Mouse (Mus musculus) right cerebral cortex, postnatal 10 days (tissue): ENCODE measurements around the gene Larp7.
A peak's percentile ranks its signal among the peaks of the same experiment; 100 is the strongest.

Experiments used
- DNase-seq, 2 experiments: peaks; one replicate each; pipeline ENCODE4 v3.0.0; 2021; ENCODE audit warnings: low spot score in 2 of 2

Gene Larp7

DNA sequence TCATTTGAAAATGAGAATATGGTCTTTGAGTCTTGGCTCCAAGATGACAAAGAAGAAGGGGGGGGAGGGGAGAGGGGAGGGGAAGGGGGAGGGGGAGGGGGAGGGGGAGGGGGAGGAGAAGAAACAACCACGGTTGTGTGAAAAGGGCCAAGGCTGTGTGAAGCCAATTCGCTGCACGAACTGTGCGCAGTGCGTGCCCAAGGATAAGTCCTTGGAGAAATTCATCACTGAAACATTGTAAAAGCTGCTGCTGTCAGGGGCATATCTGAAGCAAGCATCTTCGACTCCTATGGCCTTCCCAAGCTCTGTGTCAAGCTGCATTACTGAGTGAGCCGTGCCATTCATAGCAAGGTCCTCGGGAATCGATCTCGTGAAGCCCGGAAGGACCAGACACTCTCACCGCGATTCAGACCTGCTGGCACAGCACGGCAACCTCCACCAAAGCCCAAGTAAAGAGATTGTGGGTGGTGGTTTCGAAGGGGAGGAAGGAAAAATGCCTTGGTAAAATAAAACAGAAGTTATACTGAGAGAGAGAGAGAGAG lies 40.3 kb downstream of the Larp7 start:
- no peak for DNase-seq

GRCm38 (mm10) chr3:127511786-127512746 lies 41.1 kb downstream of the Larp7 start:
- no peak for DNase-seq

DNA sequence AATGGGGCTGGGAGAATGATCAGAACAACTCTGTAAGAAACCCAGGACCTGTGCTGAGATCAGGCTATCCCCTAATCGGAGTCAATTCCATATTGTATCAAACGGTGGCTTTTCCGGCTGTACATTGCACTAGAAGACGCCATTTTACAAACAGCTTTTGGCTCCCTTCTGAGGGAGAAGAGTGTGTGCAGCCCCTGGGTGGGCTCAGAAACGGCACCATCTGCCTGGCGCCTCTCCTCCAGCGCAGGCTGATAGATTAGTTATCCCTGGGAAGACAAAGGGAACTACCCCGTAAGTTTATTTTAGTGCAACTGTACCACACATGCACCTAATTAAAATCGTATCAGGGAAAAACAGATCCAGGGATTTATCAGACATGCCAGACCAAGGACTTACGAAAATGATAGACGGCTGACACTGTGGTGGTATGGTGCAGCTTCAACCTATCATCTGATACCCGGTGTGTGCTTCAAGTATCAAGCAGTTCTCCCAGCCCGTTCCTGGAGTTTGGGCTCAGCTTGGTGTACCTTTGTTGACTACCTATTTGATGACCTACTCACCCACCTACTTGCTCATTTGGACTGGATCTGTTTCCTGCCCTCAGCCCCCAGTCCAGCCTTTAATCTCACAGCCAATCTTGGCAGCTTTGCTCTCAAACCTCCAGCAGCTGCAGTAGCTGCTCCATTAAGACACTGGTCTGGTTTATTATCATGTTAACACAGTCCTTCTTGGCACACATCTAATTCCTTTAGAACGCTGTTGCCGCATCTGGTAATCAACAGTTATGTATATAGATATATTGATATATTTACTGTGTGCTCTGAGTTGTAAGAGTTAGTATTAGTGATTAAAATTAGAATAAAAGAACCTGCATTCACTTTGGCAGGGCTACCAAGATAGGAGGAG lies 45.0 kb downstream of the Larp7 start:
- DNase-seq, result no peak

- peak; percentile 80 to 85 for DNase-seq
These were observed 54.3 kb downstream of the Larp7 start, which contains the start of gene Ank2 for GRCm38 (mm10) chr3:127498742-127499400. Gene Ank2, minus strand, starts transcription at chr3:127499350.

GRCm38 (mm10) chr3:127498197-127498741 lies 54.9 kb downstream of the Larp7 start:
- DNase-seq, result peak; percentile 58 to 66

DNA sequence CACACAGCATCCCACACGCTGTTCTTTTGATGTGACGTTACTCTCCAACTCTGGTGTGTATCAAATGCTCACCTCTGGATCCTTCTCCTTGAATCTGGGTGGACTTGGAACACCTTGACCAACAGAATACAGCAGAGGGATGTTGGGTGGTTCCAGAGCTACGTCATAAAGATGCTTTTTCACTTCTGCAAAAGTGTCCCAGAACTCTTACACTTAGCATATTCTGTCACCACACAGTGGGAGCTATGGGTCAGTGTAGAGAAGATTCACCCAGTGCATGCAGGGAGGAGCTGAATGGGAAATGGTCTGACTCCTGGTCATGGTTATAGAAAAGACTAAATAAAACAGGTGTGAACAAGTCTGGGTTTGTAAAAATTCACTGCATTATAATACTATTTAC lies 60.5 kb downstream of the Larp7 start:
- no peak for DNase-seq

- peak; percentile 56 to 58 for DNase-seq
These were observed 65.8 kb downstream of the Larp7 start for GRCm38 (mm10) chr3:127487302-127487701.
